Mouse (Mus musculus) large intestine, adult 2 months (tissue): ENCODE measurements around the gene Traf3ip2. TPM values are rescaled to one million over a fixed set of nuclear protein-coding genes. Genes with fewer than 3 reads are reported as not detected.

Source experiments
- DNase-seq: peaks from one replicate; pipeline ENCODE4 v3.0.0-alpha.2; 2012; ENCODE audit warnings: low read depth, low spot score
- WGBS: fragments of 180-500 bp; shearing (Covaris S2); methylation state at CpG from one replicate; pipeline ENCODE4 v1.1.7; 2018; 5-methylcytosine and 5-hydroxymethylcytosine counted together
- polyA plus RNA-seq: library from polyadenylated mRNA; depleted of rRNA; stranded (reverse); fragments of >200 nt; gene quantifications from 2 replicates; pipeline ENCODE4 v1.2.3, GENCODE M21; 2012

Traf3ip2 gene
- polyA plus RNA-seq, 1 experiment: 28.3 TPM

DNA sequence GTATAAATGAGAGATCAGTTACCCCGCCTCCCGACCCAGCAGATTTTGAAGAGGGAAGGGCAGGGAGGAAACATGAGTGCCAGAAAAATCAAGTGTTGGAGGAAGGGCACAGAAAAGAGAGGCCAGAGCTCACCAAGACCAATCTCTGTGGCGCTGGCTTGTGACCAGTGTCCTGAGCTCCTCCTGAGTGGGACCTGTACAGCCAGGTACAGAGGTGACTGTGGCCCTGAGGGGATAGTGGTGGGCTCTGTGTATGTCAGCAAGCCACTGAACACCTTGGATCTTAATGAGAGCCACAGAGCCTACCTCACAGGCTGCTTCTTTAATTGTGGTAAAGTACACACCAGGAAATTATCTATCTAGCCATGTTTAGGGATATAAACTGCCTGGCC is 14.9 kb upstream of the Traf3ip2 start:
- DNase-seq: no peak
- 44% methylated on average over 3 of the region's 3 CpGs for WGBS

DNA sequence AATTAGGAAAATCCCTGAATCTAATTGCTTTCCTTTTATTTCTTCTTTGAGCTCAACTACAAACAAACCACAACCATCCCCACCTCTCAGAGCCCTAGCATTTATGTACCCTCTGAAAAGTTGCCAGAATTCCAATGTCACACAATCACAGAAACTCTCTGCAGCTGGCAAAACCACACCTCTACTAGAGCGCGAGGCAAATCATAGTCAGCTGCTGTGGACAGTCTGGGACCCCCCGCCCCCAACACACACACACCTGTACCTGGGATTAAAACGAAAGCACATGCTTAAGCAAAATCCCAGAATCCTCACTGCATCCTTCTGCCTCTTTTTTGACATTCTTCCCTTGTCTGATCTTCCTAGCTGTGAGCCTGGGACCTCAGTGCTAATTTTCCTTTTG is 13.1 kb upstream of the Traf3ip2 start:
- DNase-seq: no peak
- 87% methylated on average over 4 of the region's 4 CpGs for WGBS

DNA sequence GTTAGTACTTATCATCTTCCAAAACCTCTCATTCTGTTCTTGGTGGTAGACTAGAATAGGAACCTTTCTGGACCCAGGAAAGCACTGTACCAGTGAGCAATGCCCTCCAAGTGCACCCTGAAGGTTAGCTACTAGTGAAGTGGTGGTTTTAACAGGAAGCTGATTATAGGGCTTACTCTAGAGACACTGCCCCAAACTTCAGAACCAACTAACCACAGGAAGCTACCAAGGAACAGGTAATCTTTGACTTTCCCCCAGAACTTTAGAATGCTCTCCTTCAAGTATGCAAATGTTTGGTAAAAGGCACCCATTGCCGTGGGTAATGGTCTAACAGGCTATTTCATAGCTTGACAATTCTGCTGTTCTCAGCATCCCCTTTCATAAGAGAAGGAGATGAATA is 12.6 kb upstream of the Traf3ip2 start:
- no peak for DNase-seq
- WGBS: 85% methylated on average over 1 of the region's 1 CpGs

DNA sequence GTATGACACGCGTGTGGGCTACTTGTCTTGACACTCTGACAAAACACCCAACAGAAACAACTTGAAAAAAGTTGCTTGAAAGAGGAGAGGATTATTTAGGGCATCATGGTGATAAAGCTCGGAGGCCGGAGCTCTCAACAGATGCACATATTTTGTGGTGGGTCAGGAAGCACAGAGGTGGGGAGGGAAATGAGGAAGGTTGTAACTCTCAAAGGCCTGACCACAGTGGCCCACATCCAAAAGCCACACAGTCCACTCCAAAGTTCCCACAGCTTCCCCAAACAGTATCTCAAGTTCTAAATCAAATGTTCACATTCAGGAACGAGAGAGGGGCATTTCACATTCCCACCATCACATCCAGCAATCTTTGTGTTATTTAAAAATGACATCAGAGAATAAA is 11.7 kb upstream of the Traf3ip2 start:
- DNase-seq: no peak
- WGBS: 73% methylated on average over 5 of the region's 5 CpGs

DNA sequence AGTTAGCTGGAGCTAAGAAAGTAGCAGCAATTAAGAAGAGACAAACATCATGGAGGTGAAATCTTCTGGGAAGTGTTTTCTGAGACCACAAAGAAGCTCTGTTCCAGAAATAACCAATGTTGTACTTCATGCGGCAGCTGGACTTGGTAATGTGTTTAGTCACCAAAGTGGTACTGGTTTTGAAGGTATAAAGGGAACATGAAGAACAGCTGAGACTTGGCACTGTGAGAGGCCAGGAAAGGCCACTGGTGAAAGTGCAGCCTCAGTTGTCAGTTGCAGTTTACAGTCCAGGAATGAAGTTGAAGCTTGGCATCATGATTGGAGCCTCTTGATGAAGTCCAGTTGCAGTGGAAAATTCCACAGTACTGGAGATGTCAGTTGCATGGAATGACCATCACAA is 6.3 kb upstream of the Traf3ip2 start:
- DNase-seq: no peak
- 82% methylated on average over 1 of the region's 1 CpGs for WGBS

DNA sequence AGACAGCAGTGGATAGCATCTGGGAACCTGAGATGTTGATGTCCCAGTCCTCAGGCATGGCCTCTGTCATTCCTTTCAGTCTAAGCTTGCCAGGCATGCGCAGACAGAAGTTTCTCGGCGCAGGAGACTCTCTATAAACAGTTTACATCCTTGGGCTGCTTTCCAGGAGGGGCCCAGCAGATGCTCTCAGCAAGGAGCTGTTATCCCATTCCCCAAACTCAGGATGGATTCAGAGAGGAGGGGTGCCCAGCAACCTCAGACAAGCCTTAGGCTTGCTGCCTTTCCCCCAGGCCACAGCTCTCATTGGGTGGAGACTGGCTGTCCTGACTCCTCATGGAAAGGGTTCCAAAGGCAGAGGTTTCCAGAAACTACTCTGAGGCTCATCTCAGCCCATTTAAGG is 1.5 kb upstream of the Traf3ip2 start:
- 57% methylated on average over 3 of the region's 3 CpGs for WGBS
- no peak for DNase-seq

DNA sequence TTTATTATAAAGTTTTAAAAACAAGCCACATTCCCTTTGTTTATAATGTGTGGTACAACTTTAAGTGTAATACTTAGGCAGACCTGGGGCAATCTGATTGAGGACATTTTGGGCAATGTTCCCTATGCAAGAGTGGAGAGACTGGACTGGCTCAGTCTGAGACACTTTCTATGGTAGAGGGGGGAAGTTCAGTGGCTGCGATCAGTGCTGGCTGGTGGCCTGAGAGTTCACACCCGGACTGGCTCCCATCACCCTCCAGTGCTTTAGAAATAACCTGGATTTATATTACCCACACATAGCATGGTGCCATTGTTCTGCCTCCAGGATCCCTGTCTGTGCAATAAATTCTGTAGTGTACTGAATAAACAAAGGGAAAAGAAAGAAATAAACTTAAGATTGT is 603 bp upstream of the Traf3ip2 start:
- DNase-seq: no peak
- WGBS: 23% methylated on average over 2 of the region's 2 CpGs

DNA sequence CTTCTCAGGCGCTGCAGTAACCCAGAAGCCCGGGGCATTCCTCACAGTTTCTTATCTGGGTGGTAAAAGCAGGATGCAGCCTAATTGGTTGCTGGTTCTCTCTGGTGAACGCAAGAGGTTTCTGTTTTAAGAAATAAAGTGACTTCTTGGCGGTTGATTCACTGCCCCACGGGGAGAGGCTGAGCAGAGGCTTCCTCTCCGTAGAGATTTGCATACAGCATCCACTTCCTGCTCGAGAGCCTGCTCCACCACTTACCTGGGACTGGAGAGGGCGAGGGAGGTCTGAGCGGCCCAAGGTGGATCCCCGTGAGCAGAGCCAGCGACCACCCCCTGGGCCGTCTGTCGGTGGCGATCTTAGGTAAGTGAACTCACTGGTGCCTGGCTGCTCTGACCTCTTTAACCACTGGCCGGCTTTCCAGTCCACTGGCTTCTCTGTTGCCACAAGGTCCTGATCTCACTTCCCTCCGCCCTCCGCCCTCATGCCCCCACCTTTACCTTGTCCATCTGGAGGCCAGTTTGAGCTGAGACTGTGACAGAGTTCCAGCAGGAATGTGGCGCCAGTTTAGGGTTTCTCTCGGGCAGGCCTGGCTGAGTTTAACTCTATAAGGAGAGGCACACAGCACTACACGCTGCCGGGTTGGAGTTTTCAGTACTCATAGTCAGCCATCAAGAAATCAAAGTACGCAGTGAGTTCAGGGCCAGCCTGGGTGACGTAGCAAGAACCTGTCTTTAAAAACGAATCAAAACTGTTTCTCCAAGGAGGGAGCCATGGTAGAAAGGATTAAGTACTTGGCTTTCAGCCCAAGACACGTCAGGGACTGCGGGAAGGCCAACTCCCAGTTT is 476 bp downstream of the Traf3ip2 start:
- 1% methylated on average over 26 of the region's 26 CpGs for WGBS
- DNase-seq: no peak

DNA sequence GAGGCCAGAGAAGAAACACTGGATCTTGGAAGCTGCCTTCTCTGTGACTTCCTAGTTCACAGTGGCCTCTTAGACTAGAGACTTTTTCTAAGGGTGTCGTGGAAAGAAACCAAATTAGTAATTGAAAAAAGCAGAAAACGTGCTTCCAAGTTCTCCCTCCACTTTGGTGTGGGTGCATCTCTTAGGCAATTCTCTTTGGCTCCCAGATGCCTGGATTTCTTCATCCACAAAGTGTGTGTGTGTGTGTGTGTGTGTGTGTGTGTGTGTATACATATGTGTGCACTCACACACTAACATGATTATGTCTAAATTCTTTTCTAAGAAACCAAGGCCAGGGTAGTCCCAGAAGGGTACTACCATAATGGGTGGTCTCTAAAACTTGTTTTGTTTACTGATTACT is 1.2 kb downstream of the Traf3ip2 start:
- DNase-seq: no peak

DNA sequence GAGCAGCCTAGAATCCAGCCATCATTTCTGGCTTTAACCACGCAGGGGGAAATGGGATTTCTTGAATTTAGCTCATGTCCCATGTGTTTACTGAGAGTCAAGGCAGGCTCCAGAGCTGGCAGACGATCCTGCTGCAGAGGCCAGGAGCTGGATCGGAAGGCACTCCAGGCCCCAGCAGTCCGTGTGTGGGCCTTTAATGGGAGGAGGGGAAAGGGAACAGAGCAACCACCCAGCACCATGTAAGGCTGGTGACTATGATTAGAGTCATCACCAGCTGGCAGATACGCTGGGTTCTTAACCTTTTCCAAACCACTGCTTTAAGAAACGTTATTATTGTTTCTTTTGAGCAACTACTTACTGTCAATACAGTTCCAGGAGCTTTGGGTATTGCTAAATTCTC is 1.9 kb downstream of the Traf3ip2 start:
- 8% methylated on average over 6 of the region's 6 CpGs for WGBS
- DNase-seq: no peak

More for the DNA sequence above, 1.2 kb downstream of the Traf3ip2 start:
- WGBS: 5% methylated on average over 2 of the region's 2 CpGs

DNA sequence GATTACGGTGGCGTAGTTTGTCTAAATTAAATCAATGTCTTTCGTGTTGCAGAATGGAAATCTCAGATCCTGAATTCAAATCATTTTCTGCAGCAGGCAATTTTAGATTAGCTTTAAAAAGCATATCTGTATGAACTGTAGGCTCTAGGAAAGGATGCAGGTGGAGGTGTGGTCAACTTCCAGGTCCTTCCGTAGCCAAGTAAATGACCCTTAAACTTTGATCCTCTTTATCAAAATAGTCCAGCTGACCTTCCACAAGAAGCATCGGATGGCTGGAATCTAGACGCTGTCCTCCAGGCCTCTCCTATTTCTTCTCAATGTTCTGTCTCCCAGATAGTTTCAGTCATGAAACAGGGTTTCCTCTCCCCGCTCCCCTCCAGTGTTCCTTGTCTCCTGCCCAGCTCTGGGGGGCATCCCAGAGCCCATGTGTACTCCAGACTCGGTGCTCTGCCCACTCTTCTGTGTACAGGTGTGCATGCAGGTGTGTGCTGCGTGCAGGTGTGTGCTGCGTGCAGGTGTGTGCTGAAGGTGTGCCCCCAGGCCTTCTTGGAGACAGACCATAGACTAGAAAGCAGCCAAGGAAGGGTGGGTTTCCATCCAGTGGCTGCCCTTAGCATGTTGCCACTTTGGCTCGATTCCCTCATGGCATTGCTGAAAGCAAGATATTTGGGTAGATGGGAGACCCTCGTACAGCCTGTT is 2.9 kb downstream of the Traf3ip2 start:
- WGBS: 57% methylated on average over 12 of the region's 12 CpGs
- DNase-seq: no peak

DNA sequence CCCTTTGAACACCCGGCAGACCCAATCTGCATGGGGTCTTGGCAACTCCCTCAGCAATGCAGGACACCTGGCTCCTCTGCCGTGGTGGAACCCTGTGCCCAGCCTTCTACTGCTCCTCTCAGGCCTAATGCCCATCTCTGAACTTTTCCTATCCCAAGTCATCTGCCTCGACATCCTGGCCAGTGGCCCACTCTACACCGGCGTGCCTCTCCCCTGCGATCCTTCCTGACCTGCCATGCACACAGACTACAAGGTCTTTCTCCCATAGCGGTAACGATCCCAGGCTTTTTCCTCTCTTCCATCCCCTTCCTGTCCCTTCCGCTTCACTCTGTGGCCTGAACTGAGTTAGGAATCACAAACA is 3.5 kb downstream of the Traf3ip2 start:
- WGBS: 67% methylated on average over 9 of the region's 9 CpGs
- no peak for DNase-seq

DNA sequence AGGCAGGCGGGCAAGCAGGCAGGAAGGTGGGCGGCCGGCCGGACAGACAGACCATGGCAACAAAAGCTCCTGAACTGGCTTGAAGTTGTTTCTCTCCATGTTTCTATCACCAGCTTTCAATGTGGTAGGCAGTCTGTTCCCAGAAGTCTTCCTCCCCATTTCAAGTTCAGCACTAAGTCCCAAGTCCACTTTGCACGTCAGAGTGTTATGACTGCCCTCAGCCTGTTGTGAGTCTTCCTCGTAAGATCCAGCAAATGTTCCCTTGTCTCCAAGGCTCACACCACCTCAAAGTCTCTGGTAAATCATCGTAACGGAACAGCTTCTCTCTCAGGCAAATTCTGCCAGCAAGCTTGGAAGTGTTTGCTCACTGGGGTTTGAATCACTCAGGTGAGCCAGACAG is 3.9 kb downstream of the Traf3ip2 start:
- 67% methylated on average over 8 of the region's 8 CpGs for WGBS
- no peak for DNase-seq

DNA sequence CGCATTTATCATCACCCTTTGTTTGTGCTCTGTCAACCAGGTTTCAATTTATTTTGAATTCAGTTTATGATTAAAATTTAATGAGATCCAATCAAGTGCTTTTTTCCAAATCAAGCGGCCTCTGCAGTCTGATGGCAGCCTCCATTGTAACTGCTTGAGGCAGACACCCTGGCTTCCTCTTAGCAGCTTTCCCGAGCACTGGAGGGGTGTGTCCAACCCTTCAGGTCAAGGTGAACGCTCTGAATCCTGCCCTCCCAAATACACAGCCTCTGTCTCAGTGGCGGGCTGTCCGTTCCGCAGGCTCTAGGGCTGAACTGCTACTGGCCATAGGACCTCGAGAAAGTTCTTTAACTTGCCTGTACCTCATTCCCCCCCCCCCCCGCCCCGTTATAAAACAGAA is 5.7 kb downstream of the Traf3ip2 start:
- WGBS: 44% methylated on average over 10 of the region's 10 CpGs
- DNase-seq: no peak

DNA sequence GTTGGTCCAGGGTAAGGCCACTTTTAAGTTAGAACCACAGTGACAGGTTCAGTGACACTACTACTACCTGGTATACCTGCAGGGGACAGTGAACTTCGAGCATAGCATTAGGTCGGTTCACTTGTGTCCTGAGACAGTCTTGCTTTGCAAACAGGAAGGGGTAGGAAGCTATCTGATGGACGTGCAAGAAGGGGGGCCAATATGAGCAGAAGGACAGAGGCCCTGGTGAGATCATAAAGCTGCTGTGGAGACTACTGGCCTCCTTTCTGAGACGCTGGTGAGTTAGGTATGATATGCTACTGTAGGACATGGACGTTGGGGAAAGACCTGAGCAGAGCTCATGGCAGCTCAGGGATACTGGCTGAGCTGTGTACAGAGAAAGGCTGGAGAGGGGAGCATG is 7.9 kb downstream of the Traf3ip2 start:
- no peak for DNase-seq
- WGBS: 78% methylated on average over 5 of the region's 5 CpGs

DNA sequence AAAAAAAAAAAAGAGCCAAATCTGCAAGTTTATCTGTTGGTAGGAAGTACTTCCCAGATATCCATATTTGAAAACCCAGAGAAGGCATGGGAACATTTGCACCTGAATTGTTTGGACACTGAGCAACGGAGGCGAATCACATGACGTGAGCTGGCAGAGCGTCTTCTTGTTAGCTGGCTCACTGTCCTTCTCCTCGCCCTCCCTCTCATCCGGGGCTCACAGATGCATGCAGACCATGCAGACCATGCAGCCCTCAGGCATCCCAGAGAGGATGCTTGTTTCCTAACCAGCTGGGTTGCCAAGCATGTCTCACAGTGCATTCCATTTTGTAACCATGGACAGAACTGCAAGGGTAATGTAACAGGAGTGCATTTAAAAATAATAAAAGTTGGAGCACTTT is 11.1 kb downstream of the Traf3ip2 start:
- 55% methylated on average over 6 of the region's 6 CpGs for WGBS

DNA sequence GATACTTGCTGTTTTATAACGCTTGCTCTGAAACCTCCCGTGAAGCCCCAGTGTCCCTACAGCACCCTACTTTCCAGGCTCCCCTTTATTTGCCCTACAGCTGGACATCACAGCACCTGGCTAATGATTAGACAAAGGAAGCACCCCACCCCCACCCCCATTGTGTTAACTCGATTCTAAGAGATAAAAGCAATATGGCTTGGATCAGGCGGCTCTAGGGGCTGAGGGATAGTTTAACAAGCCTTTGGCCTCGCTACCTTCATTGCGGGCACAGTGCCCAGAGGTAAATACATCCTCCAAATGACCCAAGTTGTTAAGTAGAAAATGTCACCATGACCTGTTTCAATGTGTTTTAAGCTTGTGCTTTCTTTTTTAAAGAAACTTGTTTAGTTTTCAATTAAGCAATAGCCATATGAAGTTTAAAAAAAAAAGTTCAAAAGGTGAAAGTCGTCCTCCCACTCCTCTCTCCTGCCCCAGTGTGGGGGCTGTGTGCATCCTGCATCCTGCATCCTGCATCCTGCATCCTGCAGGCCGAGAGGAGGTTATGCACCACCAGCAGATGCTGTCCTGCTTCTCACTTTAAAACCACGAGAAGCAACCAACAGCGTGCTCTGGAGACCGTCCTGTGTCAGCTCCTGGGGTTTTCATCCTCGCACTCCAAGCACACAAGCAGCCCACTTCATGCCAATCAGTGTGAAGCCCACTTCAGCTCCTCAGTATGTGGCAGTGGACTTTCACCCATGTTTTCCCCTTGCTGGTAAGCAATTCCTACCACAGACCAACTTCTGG is 12.3 kb downstream of the Traf3ip2 start:
- DNase-seq: peak; percentile 79
- WGBS: 16% methylated on average over 12 of the region's 12 CpGs

More for the DNA sequence above, 11.1 kb downstream of the Traf3ip2 start:
- DNase-seq: no peak

DNA sequence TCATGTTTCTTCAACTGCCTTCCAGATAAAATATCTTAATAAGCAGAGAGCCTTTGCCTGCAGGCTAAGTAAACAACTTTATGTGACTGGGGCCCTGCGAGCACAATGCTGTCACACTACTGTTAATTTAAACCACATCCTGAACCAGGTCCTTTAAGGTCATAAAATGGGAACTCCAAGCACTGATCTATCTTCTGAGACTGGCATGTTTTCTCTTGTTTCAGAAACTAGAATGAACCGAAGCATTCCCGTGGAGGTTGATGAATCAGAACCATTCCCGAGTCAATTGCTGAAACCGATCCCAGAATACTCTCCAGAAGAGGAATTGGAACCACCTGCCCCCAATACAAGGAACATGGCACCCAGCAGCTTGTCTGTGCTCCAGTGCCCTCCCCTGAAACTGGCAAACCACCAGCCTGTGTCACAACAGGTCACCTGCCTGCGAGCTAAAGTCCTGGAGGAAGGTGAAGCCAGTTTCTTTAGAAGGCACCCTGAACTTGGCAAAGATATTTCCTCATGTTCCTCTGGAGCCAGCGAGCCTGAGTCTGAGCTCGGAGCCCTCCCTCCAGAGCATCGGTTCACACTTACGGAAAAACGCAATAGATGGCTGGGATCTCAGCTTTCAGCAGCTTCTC is 13.0 kb downstream of the Traf3ip2 start:
- WGBS: 27% methylated on average over 11 of the region's 11 CpGs

DNA sequence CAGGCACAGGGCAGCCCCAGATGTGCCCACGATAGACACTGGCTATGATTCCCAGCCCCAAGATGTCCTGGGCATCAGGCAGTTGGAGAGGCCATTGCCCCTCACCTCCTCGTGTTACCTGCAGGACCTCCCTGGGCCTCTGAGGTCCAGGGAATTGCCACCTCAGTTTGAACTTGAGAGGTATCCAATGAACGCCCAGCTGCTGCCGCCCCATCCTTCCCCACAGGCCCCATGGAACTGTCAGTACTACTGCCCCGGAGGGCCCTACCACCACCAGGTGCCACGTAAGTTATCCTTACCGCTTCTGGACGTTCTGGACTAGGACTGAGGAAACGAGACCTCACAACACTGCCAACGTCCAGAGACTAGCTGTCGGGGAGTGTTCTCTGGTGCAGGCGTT is 13.6 kb downstream of the Traf3ip2 start:
- 86% methylated on average over 12 of the region's 12 CpGs for WGBS

More for the DNA sequence above, 13.0 kb downstream of the Traf3ip2 start:
- no peak for DNase-seq

More for the DNA sequence above, 13.6 kb downstream of the Traf3ip2 start:
- DNase-seq: no peak
